8 mouse cellular contexts compared by ENCODE assay signal in the genomic region with DNA sequence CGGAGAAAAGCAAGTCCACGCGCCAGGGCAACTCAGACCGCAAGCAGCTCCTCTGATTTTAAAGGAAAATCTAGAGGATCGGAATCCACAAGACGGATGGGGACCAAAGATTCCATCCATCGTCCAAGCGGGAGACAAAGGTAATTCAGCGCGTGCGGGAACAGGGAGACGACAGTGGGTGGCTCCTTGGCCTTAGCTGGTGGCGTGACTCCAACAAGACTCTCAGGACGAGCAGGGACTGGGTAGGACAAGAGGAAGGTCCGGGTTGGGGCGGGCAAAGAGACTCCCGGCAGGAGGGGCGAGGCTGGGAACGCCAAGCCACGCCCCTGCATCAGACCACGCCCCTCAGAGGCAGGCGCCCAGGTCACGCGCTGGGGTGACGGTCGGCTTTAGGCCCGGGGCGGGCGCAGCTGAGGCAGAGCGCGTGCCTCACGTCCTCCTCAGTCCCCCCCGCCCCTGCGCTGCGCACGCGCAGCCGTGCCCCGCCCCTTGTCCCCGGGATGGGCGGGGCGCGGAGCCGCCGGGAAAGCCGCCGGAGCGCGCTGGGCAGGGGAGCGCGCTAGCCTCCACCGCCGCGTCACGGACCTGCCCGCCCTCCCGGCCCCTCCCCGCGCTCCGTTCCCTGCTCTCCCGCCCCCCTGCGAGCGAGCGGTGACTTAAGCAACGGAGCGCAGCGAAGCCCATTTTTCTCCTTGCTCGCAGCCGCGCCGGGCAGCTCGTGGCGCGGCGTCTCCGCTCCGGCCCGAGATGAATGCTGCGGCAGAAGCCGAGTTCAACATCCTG. TPM values are rescaled to one million over a fixed set of nuclear protein-coding genes. Genes with fewer than 3 reads are reported as not detected.
A peak's percentile ranks its signal among the peaks of the same experiment; 100 is the strongest.
DNase-seq lines count a peak whose midpoint lies in the region; ATAC-seq and TF ChIP-seq lines count a peak whose summit lies in the region.

No protein-coding gene starts in this region.

- peak overlapping the region; percentile 94 for H3K9ac ChIP-seq in heart, embryonic 12.5 days
- peak overlapping the region; percentile 78 for H3K9ac ChIP-seq in kidney, postnatal 0 days (ENCODE audit: low read depth, low read length)
- peak overlapping the region; percentile 71 for H3K9ac ChIP-seq in liver, embryonic 11.5 days (ENCODE audit: low read depth, low read length)
- H3K9ac ChIP-seq in stomach, embryonic 14.5 days (replicated peaks; ENCODE audit: low read depth, low read length), result peak overlapping the region; percentile 62

- H3K4me3 ChIP-seq in heart, embryonic 12.5 days, result peak overlapping the region; percentile 92
- H3K4me3 ChIP-seq in kidney, postnatal 0 days (replicated peaks; ENCODE audit: low read depth, low read length), result peak overlapping the region; percentile 94
- peak overlapping the region; percentile 73 for H3K4me3 ChIP-seq in liver, embryonic 11.5 days (ENCODE audit: low read depth, low read length)
- peak overlapping the region; percentile 67 for H3K4me3 ChIP-seq in stomach, embryonic 14.5 days (ENCODE audit: low read depth, low read length)

- peak; percentile 98 for DNase-seq in CD4-positive helper T cell, adult 2 months (ENCODE audit: low read depth, low spot score)
- peak; percentile 91 for DNase-seq in brain, embryonic 18.5 days (ENCODE audit: low read depth, low spot score)
- peak; percentile 98 for DNase-seq in kidney, postnatal 0 days (ENCODE audit: low spot score)
- peak; percentile 98 for DNase-seq in liver, embryonic 11.5 days (ENCODE audit: low spot score)
- peak; percentile 97 for DNase-seq in naive thymus-derived CD4-positive, alpha-beta T cell, adult 2 months (ENCODE audit: low read depth)

- no peaks in the 10 kb centered on the region; the same call in none of the 2 replicates for H3K27me3 ChIP-seq in heart, embryonic 12.5 days (replicated peaks)
- H3K27me3 ChIP-seq in kidney, postnatal 0 days (ENCODE audit: insufficient read depth, low read length), result no peaks in the 10 kb centered on the region
- no peaks in the 10 kb centered on the region for H3K27me3 ChIP-seq in liver, embryonic 11.5 days (replicated peaks; ENCODE audit: control insufficient read depth, insufficient read depth, low read length)
- H3K27me3 ChIP-seq in stomach, embryonic 14.5 days (ENCODE audit: control insufficient read depth, insufficient read depth, low read length), result no peaks in the 10 kb centered on the region

- H3K9me3 ChIP-seq in heart, embryonic 12.5 days (replicated peaks), result no peaks in the 10 kb centered on the region
- no peaks in the 10 kb centered on the region for H3K9me3 ChIP-seq in kidney, postnatal 0 days (replicated peaks; ENCODE audit: low read length)
- H3K9me3 ChIP-seq in liver, embryonic 11.5 days (ENCODE audit: control insufficient read depth, low read length), result no peaks in the 10 kb centered on the region
- no peaks in the 10 kb centered on the region for H3K9me3 ChIP-seq in stomach, embryonic 14.5 days (ENCODE audit: control insufficient read depth, low read depth, low read length)

- no peak for TF ChIP-seq CTCF in kidney, postnatal 0 days (IDR thresholded peaks at IDR 0.05; ENCODE audit: low read depth)

- peak; percentile 98 for ATAC-seq in erythroid progenitor cell, adult 5-6 weeks (replicated peaks; ENCODE audit: low FRiP score, poor library complexity, severe bottlenecking)
- ATAC-seq in heart, embryonic 12.5 days (ENCODE audit: insufficient number of reproducible peaks, low FRiP score), result peak; percentile 98
- ATAC-seq in kidney, postnatal 0 days (replicated peaks; ENCODE audit: low FRiP score, low read depth), result peak; percentile 97
- peak; percentile 96 for ATAC-seq in liver, embryonic 11.5 days (replicated peaks; ENCODE audit: low FRiP score)
- peak; percentile 97 for ATAC-seq in stomach, embryonic 14.5 days (ENCODE audit: insufficient number of reproducible peaks, insufficient read depth, low FRiP score, low read depth)

- peak overlapping the region; percentile 95 for H3K27ac ChIP-seq in heart, embryonic 12.5 days (ENCODE audit: poor library complexity, severe bottlenecking)
- peak overlapping the region; percentile 92 for H3K27ac ChIP-seq in kidney, postnatal 0 days
- peak overlapping the region; percentile 90 for H3K27ac ChIP-seq in liver, embryonic 11.5 days (ENCODE audit: low read depth, low read length)
- H3K27ac ChIP-seq in stomach, embryonic 14.5 days (ENCODE audit: low read length), result peak overlapping the region; percentile 98

- H3K36me3 ChIP-seq in heart, embryonic 12.5 days, result no peaks in the 10 kb centered on the region
- H3K36me3 ChIP-seq in kidney, postnatal 0 days (ENCODE audit: insufficient read depth, low read length), result peaks cover 5% of the 10 kb centered on the region; the same call in 1 of the 2 replicates
- no peaks in the 10 kb centered on the region for H3K36me3 ChIP-seq in liver, embryonic 11.5 days (ENCODE audit: control insufficient read depth, insufficient read depth, low read length)
- H3K36me3 ChIP-seq in stomach, embryonic 14.5 days (ENCODE audit: control insufficient read depth, insufficient read depth, low read length), result no peaks in the 10 kb centered on the region; the same call in 1 of the 2 replicates

- WGBS in heart, embryonic 12.5 days, result under 1% methylated on average over 75 of the region's 80 CpGs
- WGBS in kidney, postnatal 0 days, result under 1% methylated on average over 25 of the region's 80 CpGs
- WGBS in liver, embryonic 11.5 days, result under 1% methylated on average over 68 of the region's 80 CpGs
- under 1% methylated on average over 62 of the region's 80 CpGs for WGBS in stomach, embryonic 14.5 days

- peak overlapping the region; percentile 72 for H3K4me2 ChIP-seq in heart, embryonic 12.5 days
- H3K4me2 ChIP-seq in kidney, postnatal 0 days (ENCODE audit: low read length), result peak overlapping the region; percentile 67
- peak overlapping the region; percentile 85 for H3K4me2 ChIP-seq in liver, embryonic 11.5 days
- H3K4me2 ChIP-seq in stomach, embryonic 14.5 days (replicated peaks; ENCODE audit: low read depth, low read length), result peak overlapping the region; percentile 63

- H3K4me1 ChIP-seq in heart, embryonic 12.5 days (replicated peaks), result 0 out of 2 replicates have a peak, but pooled peaks cover 5% of the 10 kb centered on the region
- 0 out of 2 replicates have a peak, but pooled peaks cover 6% of the 10 kb centered on the region for H3K4me1 ChIP-seq in kidney, postnatal 0 days (replicated peaks; ENCODE audit: insufficient read depth, low read length)
- H3K4me1 ChIP-seq in liver, embryonic 11.5 days (replicated peaks; ENCODE audit: control insufficient read depth, insufficient read depth, low read length), result peaks cover 3% of the 10 kb centered on the region; the same call in 1 of the 2 replicates
- H3K4me1 ChIP-seq in stomach, embryonic 14.5 days (ENCODE audit: control insufficient read depth, insufficient read depth, low read length), result 0 out of 2 replicates have a peak, but pooled peaks cover 3% of the 10 kb centered on the region

RNA-seq across cellular contexts. Expression of a gene that starts 0.7 kb away (rescaled TPM):
- 9.4 and 14.7 TPM in 2 replicates for total RNA-seq in erythroid progenitor cell, adult 5-6 weeks (2015; ENCODE audit: low replicate concordance)
- 6.0 and 12.7 TPM in 2 replicates for total RNA-seq in erythroid progenitor cell, adult 5-6 weeks (2017; ENCODE audit: low replicate concordance)
- 18.9 TPM in 2 replicates for polyA plus RNA-seq in heart, embryonic 12.5 days (2016; fragmentation: Nextera tagmentation; extraction: Ambion mirVana)
- polyA plus RNA-seq in kidney, postnatal 0 days (2015; fragmentation: Nextera tagmentation; extraction: Ambion mirVana), result 25.8 and 26.8 TPM in 2 replicates
- polyA plus RNA-seq in liver, embryonic 11.5 days (2014; fragmentation: Nextera tagmentation; extraction: Ambion mirVana), result 27.3 and 30.7 TPM in 2 replicates
- 25.2 and 27.2 TPM in 2 replicates for polyA plus RNA-seq in stomach, embryonic 14.5 days (2014; fragmentation: Nextera tagmentation; extraction: Ambion mirVana)

Comparison
In these comparisons a context has a peak if more than half of its experiments do, and no peak if none do; other contexts are left out.
1. Peak in every context shown above with its lines: DNase-seq, ATAC-seq, H3K4me3 ChIP-seq and H3K27ac ChIP-seq.